8 mouse cellular contexts compared by ENCODE assay signal in the genomic region with DNA sequence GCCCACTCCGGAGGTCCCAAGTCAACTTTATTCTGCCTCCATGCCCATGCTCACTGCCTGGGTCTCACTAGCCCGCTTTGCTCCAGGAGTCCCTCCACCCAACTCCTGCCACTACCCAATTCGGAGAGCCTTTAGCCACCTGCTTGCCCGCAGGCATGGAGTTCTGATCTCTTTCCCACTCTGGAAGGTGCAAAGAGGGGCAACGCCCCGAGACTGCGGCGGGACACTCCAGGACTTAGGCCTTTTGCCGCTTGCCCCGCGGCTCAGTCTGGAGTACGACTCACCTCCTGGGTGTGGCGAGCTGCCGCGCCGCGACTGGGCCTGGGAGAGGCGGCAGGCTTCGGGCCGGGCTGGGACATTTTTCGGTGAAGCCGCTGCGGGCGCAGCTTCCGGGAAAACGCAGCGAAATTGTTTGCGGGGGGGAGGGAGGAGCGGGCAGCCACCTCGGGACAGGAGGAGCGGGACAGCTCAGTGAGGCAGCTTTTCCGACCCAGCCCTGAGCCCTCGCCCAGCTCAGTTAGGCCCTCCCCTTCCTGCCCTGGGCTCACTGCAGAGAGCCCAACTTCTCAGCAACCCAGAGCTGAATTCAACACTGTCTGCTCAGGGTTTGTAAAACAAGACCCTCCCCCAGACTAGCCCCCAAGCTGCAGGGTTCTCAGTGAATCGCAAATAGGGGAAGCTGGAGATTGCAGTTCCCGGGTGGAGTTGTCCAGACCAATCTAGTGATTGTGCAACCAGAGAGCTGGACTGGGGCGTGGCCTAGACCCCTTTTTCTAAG. TPM values are rescaled to one million over a fixed set of nuclear protein-coding genes. Genes with fewer than 3 reads are reported as not detected.
DNase-seq lines count a peak whose midpoint lies in the region; ATAC-seq and TF ChIP-seq lines count a peak whose summit lies in the region.

TSS of gene Cast (minus strand) at position 659 of the 778 bp plus-strand sequence.

- peak within 1 kb of the TSS; percentile 63 to 75 for H3K4me3 ChIP-seq in ES-E14 (ENCODE audit: insufficient read depth in 1 of 2, low read depth in 1 of 2, low read length in 2 of 2, poor library complexity in 1 of 2, severe bottlenecking in 1 of 2)
- peak within 1 kb of the TSS; percentile 95 for H3K4me3 ChIP-seq in bone marrow, adult 2 months (replicated peaks; ENCODE audit: control insufficient read depth, low read depth, low read length)
- H3K4me3 ChIP-seq in heart, postnatal 0 days (ENCODE audit: low read depth, low read length), result peak within 1 kb of the TSS; percentile 81

- no peaks in the 10 kb centered on the region for H3K4me1 ChIP-seq in ES-E14 (ENCODE audit: control insufficient read depth in 2 of 2, insufficient read depth in 2 of 2, low read length in 2 of 2, poor library complexity in 1 of 2)
- no peaks in the 10 kb centered on the region; the same call in 1 of the 2 replicates for H3K4me1 ChIP-seq in bone marrow, adult 2 months (ENCODE audit: control insufficient read depth, insufficient read depth, low read length)
- peaks cover 12% of the 10 kb centered on the region; the same call in 1 of the 2 replicates for H3K4me1 ChIP-seq in heart, postnatal 0 days (ENCODE audit: control insufficient read depth, insufficient read depth)

- H3K27ac ChIP-seq in ES-E14 (ENCODE audit: insufficient read depth, low read depth, low read length, poor library complexity, severe bottlenecking), result no peak within 1 kb of the TSS
- H3K27ac ChIP-seq in bone marrow, adult 2 months (ENCODE audit: control insufficient read depth, insufficient read depth, low read depth, low read length, poor library complexity), result peak within 1 kb of the TSS; percentile 92
- H3K27ac ChIP-seq in heart, postnatal 0 days (ENCODE audit: low read depth), result peak within 1 kb of the TSS; percentile 94

- peak; percentile 86 for ATAC-seq in erythroid progenitor cell, adult 5-6 weeks (replicated peaks; ENCODE audit: low FRiP score, poor library complexity, severe bottlenecking)
- ATAC-seq in heart, postnatal 0 days (ENCODE audit: insufficient read depth, low read depth), result peak; percentile 84
- peak; percentile 86 for ATAC-seq in megakaryocyte-erythroid progenitor cell, adult 5-6 weeks (replicated peaks; ENCODE audit: low FRiP score, low TSS enrichment, poor library complexity, severe bottlenecking)

- no peaks in the 10 kb centered on the region for H3K27me3 ChIP-seq in heart, postnatal 0 days (ENCODE audit: control insufficient read depth, insufficient read depth, low read length)

- peak; percentile 75; the same call in 1 of the 2 replicates for TF ChIP-seq POLR2A in bone marrow, adult 2 months (IDR thresholded peaks at IDR 0.05; ENCODE audit: borderline replicate concordance, control insufficient read depth, low read depth, low read length)

- no peaks in the 10 kb centered on the region for H3K9me3 ChIP-seq in ES-E14 (ENCODE audit: control insufficient read depth, insufficient read depth, low read depth, low read length)
- H3K9me3 ChIP-seq in heart, postnatal 0 days (replicated peaks; ENCODE audit: control insufficient read depth, low read length), result no peaks in the 10 kb centered on the region

- H3K9ac ChIP-seq in ES-E14 (ENCODE audit: insufficient read depth, low read depth, low read length, poor library complexity, severe bottlenecking), result peak within 1 kb of the TSS; percentile 28
- H3K9ac ChIP-seq in heart, postnatal 0 days (replicated peaks; ENCODE audit: low read depth, low read length), result peak within 1 kb of the TSS; percentile 75

- no peak for TF ChIP-seq EP300 in heart, postnatal 0 days (IDR thresholded peaks at IDR 0.05; ENCODE audit: low read depth)

- peak within 1 kb of the TSS; percentile 88 for H3K4me2 ChIP-seq in heart, postnatal 0 days (ENCODE audit: low read depth, low read length)

- in situ Hi-C loops in ES-E14 (cut with MboI; ENCODE audit: low sequenced_read_pairs in 2 of 2, unreplicated experiment in 2 of 2), result no loop called here

- DNase-seq in ES-E14 (ENCODE audit: low read depth, low spot score), result peak; percentile 54
- peak; percentile 74 for DNase-seq in heart, postnatal 0 days (ENCODE audit: low spot score)
- DNase-seq in large intestine, adult 2 months (ENCODE audit: low read depth, low spot score), result peak; percentile 38
- peak; percentile 50 for DNase-seq in skeletal muscle tissue, adult 2 months (ENCODE audit: low read depth, low spot score)
- DNase-seq in frontal cortex, adult 2 months (ENCODE audit: extremely low spot score in 1 of 2, low spot score in 1 of 2), result no peak

- under 1% methylated on average over 36 of the region's 36 CpGs for WGBS in bone marrow, adult 2 months
- WGBS in heart, postnatal 0 days, result 2% methylated on average over 34 of the region's 36 CpGs
- WGBS in large intestine, adult 2 months, result 1% methylated on average over 36 of the region's 36 CpGs

- H3K36me3 ChIP-seq in ES-E14 (ENCODE audit: control insufficient read depth, insufficient read depth, low read length, poor library complexity, severe bottlenecking), result no peaks in the 10 kb centered on the region
- no peaks in the 10 kb centered on the region for H3K36me3 ChIP-seq in heart, postnatal 0 days (replicated peaks; ENCODE audit: control insufficient read depth, insufficient read depth, low read length)

- no peak for TF ChIP-seq CTCF in bone marrow, adult 2 months (IDR thresholded peaks at IDR 0.05; ENCODE audit: control insufficient read depth, insufficient read depth, low read length)
- no peak for TF ChIP-seq CTCF in heart, postnatal 0 days (IDR thresholded peaks at IDR 0.05; ENCODE audit: low read depth)

TF ChIP-seq in ES-E14, 5 proteins besides CTCF, POLR2A, EP300 and RAD21:
- no peak for TF ChIP-seq ZNF384 (IDR thresholded peaks at IDR 0.05; ENCODE audit: low read depth, low read length)
- 0 out of 2 replicates have a peak, but pooled peaks have one; percentile 30 for TF ChIP-seq HCFC1 (IDR thresholded peaks at IDR 0.05; ENCODE audit: borderline replicate concordance, insufficient read depth, low read length)

RNA-seq across cellular contexts. Expression of gene Cast, which starts in this region (rescaled TPM):
- 14.7 and 21.2 TPM in 2 replicates for total RNA-seq in ES-E14 (2012; rRNA removed)
- 68.9 and 74.9 TPM in 2 replicates for polyA plus RNA-seq in bone marrow, adult 2 months (2011; ENCODE audit: insufficient read depth, insufficient read length, low replicate concordance, missing spikeins)
- 100 and 110 TPM in 2 replicates for total RNA-seq in erythroid progenitor cell, adult 5-6 weeks (2015; ENCODE audit: low replicate concordance)
- 222 and 236 TPM in 2 replicates for total RNA-seq in erythroid progenitor cell, adult 5-6 weeks (2017; ENCODE audit: low replicate concordance)
- 29.6 and 30.6 TPM in 2 replicates for total RNA-seq in heart, postnatal 0 days (2014; rRNA removed; ENCODE audit: low replicate concordance)
- polyA plus RNA-seq in heart, postnatal 0 days (2015; fragmentation: Nextera tagmentation; extraction: Ambion mirVana), result 48.7 and 48.8 TPM in 2 replicates
- polyA plus RNA-seq in large intestine, adult 2 months (2012; rRNA removed), result 10.1 and 25.6 TPM in 2 replicates
- total RNA-seq in megakaryocyte-erythroid progenitor cell, adult 5-6 weeks (2014; fragmentation: Nextera tagmentation), result 47.0 and 92.0 TPM in 2 replicates
- total RNA-seq in megakaryocyte-erythroid progenitor cell, adult 5-6 weeks (2017), result 72.0 and 75.3 TPM in 2 replicates
- 7.6 and 9.4 TPM in 2 replicates for polyA plus RNA-seq in frontal cortex, adult 2 months (2012; rRNA removed)

Comparison
In these comparisons a context has a peak if more than half of its experiments do, and no peak if none do; other contexts are left out.
1. DNase-seq: peak in ES-E14 (single experiment), heart, postnatal 0 days (single experiment), large intestine, adult 2 months (single experiment) and skeletal muscle tissue, adult 2 months (single experiment); none in frontal cortex, adult 2 months (0 of 2).
2. Peak in every context shown above with its lines, with median percentiles within 50 percentile points of each other: H3K4me3 ChIP-seq and ATAC-seq.